Mouse (Mus musculus) neural tube, embryonic 14.5 days (tissue): ENCODE results near the gene Stx2. TPM values are rescaled to one million over a fixed set of nuclear protein-coding genes. Genes with fewer than 3 reads are reported as not detected.

Experiments
- ATAC-seq: fragments of 200-750 bp; cut with Nextera tagmentation; 2 replicates; pipeline ENCODE4 v1.8.0; 2017; ENCODE audit warnings: low read depth, mild to moderate bottlenecking, moderate TSS enrichment, moderate library complexity
- H3K27ac ChIP-seq: fragments of 300-500 bp; sonication (generic); 2 replicates; pipeline ENCODE4 v1.5.1; 2014; ENCODE audit warnings: low read depth, mild to moderate bottlenecking, control low read depth, low read length, moderate library complexity, mixed read lengths
- H3K27me3 ChIP-seq: fragments of 300-500 bp; sonication (generic); 2 replicates; pipeline ENCODE4 v1.6.1; 2014; ENCODE audit warnings: low read length; ENCODE audit not compliant: control insufficient read depth, insufficient read depth
- H3K36me3 ChIP-seq: fragments of 300-500 bp; sonication (generic); 2 replicates; pipeline ENCODE4 v1.6.1; 2014; ENCODE audit warnings: low read length, mixed read lengths; ENCODE audit not compliant: control insufficient read depth, insufficient read depth
- H3K4me1 ChIP-seq: fragments of 300-500 bp; sonication (generic); 2 replicates; pipeline ENCODE4 v1.6.1; 2014; ENCODE audit warnings: low read length; ENCODE audit not compliant: control insufficient read depth, insufficient read depth
- H3K4me2 ChIP-seq: fragments of 300-500 bp; sonication (generic); 2 replicates; pipeline ENCODE4 v1.6.1; 2014; ENCODE audit warnings: mild to moderate bottlenecking, low read depth, low read length, control low read depth
- H3K4me3 ChIP-seq: fragments of 300-500 bp; sonication (generic); 2 replicates; pipeline ENCODE4 v1.5.1; 2014; ENCODE audit warnings: low read depth, low read length, control low read depth, mixed read lengths
- H3K9ac ChIP-seq: fragments of 300-500 bp; sonication (generic); replicated peaks from 2 replicates; pipeline ENCODE4 v1.6.1; 2014; ENCODE audit warnings: low read depth, mild to moderate bottlenecking, control low read depth, low read length, mixed read lengths
- H3K9me3 ChIP-seq: fragments of 300-500 bp; sonication (generic); 2 replicates; pipeline ENCODE4 v1.6.1; 2016; ENCODE audit warnings: low read length; ENCODE audit not compliant: control insufficient read depth
- WGBS: fragments of 180-500 bp; shearing (Covaris S2); extraction: QIAGEN DNeasy Blood & Tissue Kit; methylation state at CpG from one replicate; pipeline ENCODE4 v1.1.7; 2014; 5-methylcytosine and 5-hydroxymethylcytosine counted together
- polyA plus RNA-seq: library from polyadenylated mRNA; unstranded; fragments of >200 nt; fragmentation: Nextera tagmentation; extraction: Ambion mirVana; gene quantifications from 2 replicates; pipeline ENCODE4 v1.2.1, GENCODE M21; 2014

The Stx2 gene
- polyA plus RNA-seq, 1 experiment from 2014 or later = 14.4 TPM

DNA sequence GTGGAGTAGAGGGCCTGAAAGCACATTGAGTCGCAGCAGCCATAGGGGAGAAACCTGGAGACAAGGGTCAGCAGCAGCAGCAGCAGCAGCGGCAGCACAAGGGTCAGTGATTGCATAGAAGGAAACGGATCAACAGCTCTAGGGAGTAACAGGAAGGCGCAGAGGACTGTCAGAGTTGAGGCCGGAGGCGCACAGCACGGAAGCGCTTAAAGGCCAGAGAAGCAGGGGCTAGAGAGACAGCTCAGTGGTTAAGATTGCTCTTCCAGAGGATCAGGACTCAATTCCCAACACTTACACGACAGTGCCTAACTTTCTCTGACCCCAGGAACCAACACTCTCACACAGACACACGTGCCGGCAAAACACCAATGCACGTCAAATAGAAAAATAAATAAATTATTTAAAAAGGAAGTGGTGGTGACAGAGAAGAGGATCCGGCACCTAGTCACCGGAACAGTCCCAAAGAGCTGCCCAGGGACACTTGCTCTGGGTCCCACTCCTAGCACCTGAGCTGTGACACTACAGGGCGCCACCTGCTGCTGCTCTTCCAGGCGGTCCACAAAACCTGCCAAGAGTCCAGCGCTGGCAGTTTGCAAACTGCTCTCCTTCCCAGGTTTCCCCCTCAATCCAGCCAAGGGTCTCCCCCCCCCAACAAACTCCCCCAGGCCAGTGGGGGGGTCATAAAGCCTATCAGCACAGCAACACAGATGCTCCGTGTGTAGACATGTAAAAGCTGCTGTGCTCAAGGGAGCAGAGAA is 2.2 kb downstream of the Stx2 start:
- WGBS = 83% methylated on average over 18 of the region's 18 CpGs
- no peak overlapping the region for H3K27ac ChIP-seq
- no peaks in the 10 kb centered on the region for H3K36me3 ChIP-seq
- H3K4me2 ChIP-seq = no peak overlapping the region
- no peak for ATAC-seq
- no peak overlapping the region for H3K4me3 ChIP-seq
- no peaks in the 10 kb centered on the region for H3K27me3 ChIP-seq
- H3K9ac ChIP-seq = no peak overlapping the region
- no peaks in the 10 kb centered on the region for H3K9me3 ChIP-seq
- peaks cover 9% of the 10 kb centered on the region; the same call in 1 of the 2 replicates for H3K4me1 ChIP-seq

DNA sequence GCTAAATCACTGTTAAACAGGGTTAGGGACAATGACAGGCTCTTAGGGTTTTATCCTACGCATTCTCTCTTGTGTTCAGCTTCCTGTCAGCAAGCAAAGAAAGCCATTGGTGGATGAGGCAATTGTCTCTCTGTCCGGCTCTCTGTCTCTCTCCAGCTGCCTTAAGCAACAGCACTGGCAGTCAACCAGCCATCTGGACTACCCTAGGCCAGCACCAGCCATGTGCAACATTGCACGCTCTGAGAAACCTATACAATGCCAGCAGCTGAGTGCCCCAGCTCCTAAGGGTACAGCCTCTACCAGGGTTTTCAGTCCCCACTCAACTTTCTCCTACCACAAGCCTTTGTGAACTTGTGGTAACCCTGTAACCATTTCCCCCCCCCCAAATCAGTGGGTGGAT is 3.0 kb downstream of the Stx2 start:
- Histone ChIP-seq H3K27ac (no peak overlapping the region), H3K36me3 (no peaks in the 10 kb centered on the region), H3K4me3 (no peak overlapping the region), H3K9ac (no peak overlapping the region), H3K4me1 (peaks cover 9% of the 10 kb centered on the region; the same call in 1 of the 2 replicates), H3K4me2 (no peak overlapping the region), H3K9me3 (no peaks in the 10 kb centered on the region), H3K27me3 (no peaks in the 10 kb centered on the region)
- WGBS = 61% methylated on average over 3 of the region's 3 CpGs
- no peak for ATAC-seq

GRCm38 (mm10) chr5:129002571-129003011 is 5.8 kb downstream of the Stx2 start:
- Histone ChIP-seq H3K9me3 (no peaks in the 10 kb centered on the region), H3K9ac (no peak overlapping the region), H3K36me3 (no peaks in the 10 kb centered on the region), H3K4me3 (no peak overlapping the region), H3K4me1 (peaks cover 9% of the 10 kb centered on the region; the same call in 1 of the 2 replicates), H3K4me2 (no peak overlapping the region), H3K27me3 (no peaks in the 10 kb centered on the region), H3K27ac (no peak overlapping the region)
- no peak for ATAC-seq
- 56% methylated on average over 14 of the region's 14 CpGs for WGBS

DNA sequence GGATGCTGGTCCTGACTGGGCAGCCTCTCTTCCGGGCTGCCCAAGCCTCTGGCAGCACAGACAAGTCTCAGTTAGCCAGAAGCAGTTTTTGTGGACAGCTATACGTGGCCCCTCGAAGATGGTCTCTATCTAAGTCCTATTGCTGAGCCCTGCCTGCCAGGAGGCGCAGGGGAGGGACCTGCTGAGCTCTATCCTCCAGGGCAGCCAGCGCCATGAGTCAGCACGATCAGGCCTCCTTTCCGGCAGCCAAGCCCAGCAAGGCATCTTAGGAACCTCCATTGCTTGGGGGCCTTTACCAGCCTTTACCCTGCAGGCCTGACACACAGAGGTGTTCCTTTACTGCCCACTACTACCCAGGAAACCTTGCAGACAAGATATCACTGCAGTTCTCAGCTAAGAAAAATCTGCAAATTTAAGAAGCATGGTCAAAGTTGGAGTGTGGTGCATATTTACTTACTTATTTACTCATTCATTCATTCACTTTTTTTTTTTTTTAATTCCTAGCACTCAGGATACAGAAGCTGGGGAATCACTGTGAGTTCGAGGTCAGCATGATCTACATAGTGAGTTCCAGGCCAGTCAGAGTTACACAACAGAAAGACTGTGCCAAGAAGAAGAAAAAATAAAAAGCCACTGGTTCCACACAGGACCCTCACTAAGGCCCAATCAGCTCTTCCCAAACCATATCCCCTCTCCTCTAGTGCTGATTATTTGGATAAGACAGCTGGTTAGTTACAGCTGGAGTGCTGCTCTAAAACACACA is 7.5 kb downstream of the Stx2 start:
- Histone ChIP-seq H3K9me3 (no peaks in the 10 kb centered on the region), H3K27me3 (no peaks in the 10 kb centered on the region), H3K4me1 (no peaks in the 10 kb centered on the region), H3K9ac (no peak overlapping the region), H3K27ac (no peak overlapping the region), H3K36me3 (no peaks in the 10 kb centered on the region), H3K4me3 (no peak overlapping the region), H3K4me2 (no peak overlapping the region)
- no peak for ATAC-seq
- WGBS = 52% methylated on average over 8 of the region's 8 CpGs

DNA sequence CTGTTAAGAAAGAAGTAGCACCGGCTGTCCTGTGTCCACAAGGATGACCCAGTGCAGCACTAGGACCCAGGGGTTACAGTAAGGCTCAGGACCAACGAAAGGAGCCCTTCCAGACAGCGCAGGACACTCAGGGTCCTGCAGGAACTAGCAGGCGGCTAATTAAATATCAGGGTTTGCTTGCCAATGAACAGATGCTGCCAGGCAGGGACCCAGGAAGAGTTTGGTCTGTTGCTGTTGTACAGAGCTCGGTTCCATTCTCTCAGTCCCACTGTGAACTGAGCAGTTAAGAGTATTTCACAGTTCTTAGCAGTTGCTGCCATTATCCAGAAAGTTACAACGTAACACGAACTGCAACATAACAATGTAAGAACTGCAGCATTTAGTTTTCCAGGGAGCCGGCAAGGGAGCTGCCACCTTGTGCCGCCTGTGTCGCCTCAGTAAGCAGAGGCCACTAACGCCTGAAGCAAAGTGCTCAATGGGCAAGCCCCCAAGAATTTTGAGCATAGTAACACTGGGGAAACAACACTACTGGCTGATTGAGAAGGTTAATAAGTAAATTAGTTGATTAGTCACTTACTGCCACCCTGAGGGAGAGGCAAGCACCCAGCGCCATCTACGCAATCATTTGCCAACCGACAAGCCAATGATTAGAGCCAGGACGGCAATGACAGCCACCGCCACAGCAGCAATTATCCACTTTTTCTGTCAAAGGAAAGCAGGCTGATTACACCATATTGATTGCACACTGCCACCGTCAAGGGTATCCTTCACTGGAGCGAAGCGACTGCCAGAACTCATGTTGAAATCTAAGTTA is 21.0 kb downstream of the Stx2 start:
- Histone ChIP-seq H3K4me2 (no peak overlapping the region), H3K9me3 (no peaks in the 10 kb centered on the region), H3K4me1 (no peaks in the 10 kb centered on the region), H3K27ac (no peak overlapping the region), H3K9ac (no peak overlapping the region), H3K27me3 (no peaks in the 10 kb centered on the region), H3K36me3 (peaks cover 10% of the 10 kb centered on the region; the same call in 1 of the 2 replicates), H3K4me3 (no peak overlapping the region)
- no peak for ATAC-seq
- 64% methylated on average over 19 of the region's 19 CpGs for WGBS

DNA sequence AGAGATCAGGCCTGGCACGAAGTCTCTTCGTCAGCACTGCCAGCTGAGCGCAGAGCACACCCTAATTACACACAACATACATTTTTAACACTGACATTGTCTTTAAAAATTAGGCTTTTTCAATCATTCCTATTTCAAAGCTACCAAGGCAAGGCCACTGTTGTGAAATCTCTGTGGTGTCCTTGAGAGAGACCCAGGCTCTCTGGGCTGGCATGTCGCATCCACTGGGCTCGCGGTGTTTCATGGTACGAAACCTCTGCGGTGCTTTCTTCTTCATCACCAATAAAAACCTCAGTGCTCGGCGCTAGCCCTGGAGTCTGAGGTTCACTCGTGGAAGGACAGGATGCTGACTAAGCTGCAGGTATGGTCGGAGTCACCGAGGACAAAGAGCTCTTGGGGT is 22.4 kb downstream of the Stx2 start:
- no peaks in the 10 kb centered on the region for H3K9me3 ChIP-seq
- H3K36me3 ChIP-seq = 0 out of 2 replicates have a peak, but pooled peaks cover 3% of the 10 kb centered on the region
- no peak for ATAC-seq
- H3K9ac ChIP-seq = no peak overlapping the region
- H3K27ac ChIP-seq = no peak overlapping the region
- 89% methylated on average over 13 of the region's 13 CpGs for WGBS
- H3K4me1 ChIP-seq = no peaks in the 10 kb centered on the region
- no peak overlapping the region for H3K4me3 ChIP-seq
- no peak overlapping the region for H3K4me2 ChIP-seq
- no peaks in the 10 kb centered on the region for H3K27me3 ChIP-seq

- no peak for ATAC-seq
- 93% methylated on average over 6 of the region's 6 CpGs for WGBS
- no peak overlapping the region for H3K4me3 ChIP-seq
Measured at GRCm38 (mm10) chr5:128984536-128984935, 23.8 kb downstream of the Stx2 start.

DNA sequence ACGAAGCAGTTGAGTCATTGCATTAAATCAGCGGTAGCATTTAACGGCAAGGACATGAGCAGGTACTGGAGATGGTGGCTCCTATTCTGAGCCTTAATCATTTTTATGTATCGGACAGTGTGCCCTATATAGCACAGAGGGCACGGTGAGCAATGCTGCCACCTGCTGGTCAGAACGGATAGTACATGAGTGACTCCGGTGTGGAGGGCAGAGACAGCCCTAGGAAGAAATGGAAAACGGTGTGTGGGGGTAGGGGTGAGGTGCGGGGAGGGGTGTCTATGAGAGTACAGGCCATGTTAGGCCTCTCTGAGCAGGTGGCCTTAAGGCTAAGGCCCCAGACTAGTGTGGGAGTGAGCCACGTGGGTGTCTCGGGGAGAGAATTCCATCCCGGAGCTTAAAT is 26.8 kb downstream of the Stx2 start:
- Histone ChIP-seq H3K36me3 (no peaks in the 10 kb centered on the region), H3K4me1 (no peaks in the 10 kb centered on the region), H3K27me3 (no peaks in the 10 kb centered on the region), H3K4me3 (no peak overlapping the region), H3K27ac (no peak overlapping the region), H3K9ac (no peak overlapping the region), H3K4me2 (no peak overlapping the region), H3K9me3 (no peaks in the 10 kb centered on the region)
- peak; percentile 78; the same call in 1 of the 2 replicates for ATAC-seq
- 31% methylated on average over 12 of the region's 12 CpGs for WGBS

More at GRCm38 (mm10) chr5:128984536-128984935, 23.8 kb downstream of the Stx2 start:
- Histone ChIP-seq H3K27me3 (no peaks in the 10 kb centered on the region), H3K9me3 (no peaks in the 10 kb centered on the region), H3K9ac (no peak overlapping the region), H3K27ac (no peak overlapping the region), H3K36me3 (no peaks in the 10 kb centered on the region), H3K4me2 (no peak overlapping the region), H3K4me1 (no peaks in the 10 kb centered on the region)
